8 mouse cellular contexts compared by ENCODE assay signal in the genomic region with DNA sequence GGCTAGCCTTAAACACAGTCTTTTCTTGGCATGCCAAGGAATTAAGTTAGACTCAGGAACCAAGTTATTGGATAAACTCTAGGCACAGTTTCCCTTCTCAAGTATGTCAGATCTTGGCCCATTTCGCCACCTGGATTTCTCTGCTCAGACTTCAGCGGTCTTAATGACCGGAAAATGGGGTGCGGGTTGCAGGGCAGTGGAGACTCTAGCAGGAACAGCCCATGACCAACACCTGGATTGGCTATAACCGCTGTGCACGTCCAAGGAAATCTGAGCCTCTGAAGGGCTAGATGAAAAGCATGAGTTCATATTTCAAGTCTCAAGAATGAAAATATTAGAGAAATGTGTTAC.
DNase-seq lines count a peak whose midpoint lies in the region; ATAC-seq and TF ChIP-seq lines count a peak whose summit lies in the region.

No protein-coding gene starts in this region.

- H3K36me3 ChIP-seq in megakaryocyte, embryonic 14.5 days (replicated peaks; ENCODE audit: low read length), result peaks cover 26% of the 10 kb centered on the region
- H3K36me3 ChIP-seq in forebrain, embryonic 13.5 days (ENCODE audit: poor library complexity, severe bottlenecking), result peaks cover 9% of the 10 kb centered on the region
- peaks cover 23% of the 10 kb centered on the region for H3K36me3 ChIP-seq in limb, embryonic 12.5 days

- TF ChIP-seq CTCF in olfactory bulb, adult 2 months (IDR thresholded peaks at IDR 0.05; ENCODE audit: insufficient read depth, low read depth, low read length), result no peak

- H3K4me1 ChIP-seq in megakaryocyte, embryonic 14.5 days, result peaks cover 79% of the 10 kb centered on the region
- peaks cover 45% of the 10 kb centered on the region for H3K4me1 ChIP-seq in forebrain, embryonic 13.5 days
- H3K4me1 ChIP-seq in limb, embryonic 12.5 days (replicated peaks), result peaks cover 53% of the 10 kb centered on the region
- H3K4me1 ChIP-seq in olfactory bulb, adult 2 months (ENCODE audit: control insufficient read depth, insufficient read depth, low read length), result peaks cover 22% of the 10 kb centered on the region

- WGBS in forebrain, embryonic 13.5 days, result 8% methylated on average over 6 of the region's 6 CpGs
- WGBS in limb, embryonic 12.5 days, result 2% methylated on average over 6 of the region's 6 CpGs
- WGBS in olfactory bulb, adult 2 months, result 20% methylated on average over 6 of the region's 6 CpGs

- no peak for TF ChIP-seq POLR2A in olfactory bulb, adult 2 months (IDR thresholded peaks at IDR 0.05; ENCODE audit: insufficient read depth, low read depth, low read length)

- no peaks in the 10 kb centered on the region for H3K9me3 ChIP-seq in megakaryocyte, embryonic 14.5 days
- H3K9me3 ChIP-seq in forebrain, embryonic 13.5 days (replicated peaks), result no peaks in the 10 kb centered on the region
- H3K9me3 ChIP-seq in limb, embryonic 12.5 days, result no peaks in the 10 kb centered on the region

- H3K4me3 ChIP-seq in megakaryocyte, embryonic 14.5 days (replicated peaks), result peak overlapping the region; percentile 96
- peak overlapping the region; percentile 77 for H3K4me3 ChIP-seq in forebrain, embryonic 13.5 days
- H3K4me3 ChIP-seq in limb, embryonic 12.5 days (replicated peaks), result peak overlapping the region; percentile 85
- peak overlapping the region; percentile 66 for H3K4me3 ChIP-seq in olfactory bulb, adult 2 months (ENCODE audit: insufficient read depth, low read depth, low read length)

- H3K9ac ChIP-seq in forebrain, embryonic 13.5 days, result peak overlapping the region; percentile 87
- peak overlapping the region; percentile 87 for H3K9ac ChIP-seq in limb, embryonic 12.5 days (replicated peaks)

- H3K27me3 ChIP-seq in megakaryocyte, embryonic 14.5 days (replicated peaks), result no peaks in the 10 kb centered on the region
- H3K27me3 ChIP-seq in forebrain, embryonic 13.5 days, result no peaks in the 10 kb centered on the region
- no peaks in the 10 kb centered on the region for H3K27me3 ChIP-seq in limb, embryonic 12.5 days

- no peak for ATAC-seq in megakaryocyte, adult 5-6 weeks (ENCODE audit: poor library complexity, severe bottlenecking)
- peak; percentile 4; the same call in 1 of the 2 replicates for ATAC-seq in forebrain, embryonic 13.5 days
- ATAC-seq in limb, embryonic 12.5 days (ENCODE audit: insufficient number of reproducible peaks, insufficient read depth, low FRiP score, low TSS enrichment, low read depth), result peak; percentile 54

- DNase-seq in cerebellum, postnatal 14 days, result no peak
- DNase-seq in thymus, adult 18-20 months, result no peak
- DNase-seq in kidney, adult 9 months, result no peak

- peak overlapping the region; percentile 90 for H3K4me2 ChIP-seq in forebrain, embryonic 13.5 days
- H3K4me2 ChIP-seq in limb, embryonic 12.5 days, result peak overlapping the region; percentile 80

- H3K27ac ChIP-seq in forebrain, embryonic 13.5 days, result peak overlapping the region; percentile 95
- H3K27ac ChIP-seq in limb, embryonic 12.5 days, result peak overlapping the region; percentile 98
- H3K27ac ChIP-seq in olfactory bulb, adult 2 months (ENCODE audit: insufficient read depth, low read depth, low read length), result no peak overlapping the region
